Mouse (Mus musculus): ENCODE data around the gene Dnah12. TPM values are rescaled to one million over a fixed set of nuclear protein-coding genes. Genes with fewer than 3 reads are reported as not detected.
"Not testable (repeated sequence)": the region's sequence is repeated elsewhere in the genome, so short reads cannot be mapped to it uniquely, and the experiment has no call there.

The Dnah12 gene
- polyA plus RNA-seq, 1 experiment from 2014 or later = 0.08 TPM

GRCm38 (mm10) chr14:26907401-26907800, 214.3 kb downstream of the Dnah12 start:
- Histone ChIP-seq H3K4me1 (replicated peaks) (no peaks in the 10 kb centered on the region), H3K27me3 (replicated peaks) (no peaks in the 10 kb centered on the region), H3K4me2 (replicated peaks) (no peak overlapping the region), H3K4me3 (replicated peaks) (no peak overlapping the region), H3K9me3 (no peaks in the 10 kb centered on the region), H3K9ac (no peak overlapping the region), H3K36me3 (no peaks in the 10 kb centered on the region), H3K27ac (no peak overlapping the region)
- 80% methylated on average over 4 of the region's 4 CpGs for WGBS
- ATAC-seq = no peak

GRCm38 (mm10) chr14:26910461-26910860, 217.4 kb downstream of the Dnah12 start:
- 54% methylated on average over 9 of the region's 9 CpGs for WGBS
- not testable (repeated sequence) for H3K9me3 ChIP-seq; H3K4me2 ChIP-seq (replicated peaks); H3K4me1 ChIP-seq (replicated peaks); H3K9ac ChIP-seq; ATAC-seq; H3K27me3 ChIP-seq (replicated peaks); H3K36me3 ChIP-seq; H3K4me3 ChIP-seq (replicated peaks); H3K27ac ChIP-seq

- no peaks in the 10 kb centered on the region for H3K4me1 ChIP-seq (replicated peaks)
- H3K4me3 ChIP-seq (replicated peaks) = no peak overlapping the region
- no peaks in the 10 kb centered on the region for H3K36me3 ChIP-seq
- no peaks in the 10 kb centered on the region for H3K9me3 ChIP-seq
- no peak for ATAC-seq
- H3K27ac ChIP-seq = no peak overlapping the region
- 68% methylated on average over 6 of the region's 6 CpGs for WGBS
- no peaks in the 10 kb centered on the region for H3K27me3 ChIP-seq (replicated peaks)
- H3K4me2 ChIP-seq (replicated peaks) = no peak overlapping the region
- H3K9ac ChIP-seq = no peak overlapping the region
Observed at GRCm38 (mm10) chr14:26911201-26911600, 218.1 kb downstream of the Dnah12 start.

GRCm38 (mm10) chr14:26911826-26912225, 218.8 kb downstream of the Dnah12 start:
- no peak overlapping the region for H3K4me3 ChIP-seq (replicated peaks)
- 89% methylated on average over 13 of the region's 13 CpGs for WGBS
- no peaks in the 10 kb centered on the region for H3K36me3 ChIP-seq
- no peaks in the 10 kb centered on the region for H3K27me3 ChIP-seq (replicated peaks)
- H3K4me1 ChIP-seq (replicated peaks) = no peaks in the 10 kb centered on the region
- no peak overlapping the region for H3K9ac ChIP-seq
- H3K9me3 ChIP-seq = no peaks in the 10 kb centered on the region
- H3K4me2 ChIP-seq (replicated peaks) = no peak overlapping the region
- H3K27ac ChIP-seq = no peak overlapping the region
- no peak for ATAC-seq

- Histone ChIP-seq H3K27me3 (replicated peaks) (no peaks in the 10 kb centered on the region), H3K4me1 (replicated peaks) (no peaks in the 10 kb centered on the region), H3K9me3 (no peaks in the 10 kb centered on the region), H3K27ac (no peak overlapping the region), H3K36me3 (peaks cover 3% of the 10 kb centered on the region; the same call in 1 of the 2 replicates), H3K4me2 (replicated peaks) (no peak overlapping the region), H3K9ac (no peak overlapping the region), H3K4me3 (replicated peaks) (no peak overlapping the region)
- WGBS = 81% methylated on average over 9 of the region's 9 CpGs
- ATAC-seq = no peak
Observed at GRCm38 (mm10) chr14:26913681-26914268, 220.7 kb downstream of the Dnah12 start.

GRCm38 (mm10) chr14:26919310-26919709, 226.2 kb downstream of the Dnah12 start:
- WGBS = 94% methylated on average over 3 of the region's 3 CpGs

GRCm38 (mm10) chr14:26923702-26924421, 230.8 kb downstream of the Dnah12 start:
- Histone ChIP-seq H3K4me3 (replicated peaks) (no peak overlapping the region), H3K27ac (no peak overlapping the region), H3K4me2 (replicated peaks) (no peak overlapping the region), H3K4me1 (replicated peaks) (no peaks in the 10 kb centered on the region), H3K9me3 (no peaks in the 10 kb centered on the region), H3K9ac (no peak overlapping the region), H3K27me3 (replicated peaks) (no peaks in the 10 kb centered on the region), H3K36me3 (peaks cover 5% of the 10 kb centered on the region; the same call in 1 of the 2 replicates)
- no peak for ATAC-seq
- WGBS = 89% methylated on average over 5 of the region's 5 CpGs

More at GRCm38 (mm10) chr14:26919310-26919709, 226.2 kb downstream of the Dnah12 start:
- Histone ChIP-seq H3K4me2 (replicated peaks) (no peak overlapping the region), H3K27ac (no peak overlapping the region), H3K4me1 (replicated peaks) (no peaks in the 10 kb centered on the region), H3K9ac (no peak overlapping the region), H3K9me3 (no peaks in the 10 kb centered on the region), H3K27me3 (replicated peaks) (no peaks in the 10 kb centered on the region), H3K4me3 (replicated peaks) (no peak overlapping the region), H3K36me3 (peaks cover 3% of the 10 kb centered on the region; the same call in 1 of the 2 replicates)
- ATAC-seq = no peak

- peaks cover 3% of the 10 kb centered on the region; the same call in 1 of the 2 replicates for H3K36me3 ChIP-seq
- 95% methylated on average over 3 of the region's 3 CpGs for WGBS
- no peak overlapping the region for H3K4me2 ChIP-seq (replicated peaks)
- ATAC-seq = no peak
- no peak overlapping the region for H3K4me3 ChIP-seq (replicated peaks)
- H3K9me3 ChIP-seq = no peaks in the 10 kb centered on the region
- no peaks in the 10 kb centered on the region for H3K27me3 ChIP-seq (replicated peaks)
- no peak overlapping the region for H3K27ac ChIP-seq
- no peak overlapping the region for H3K9ac ChIP-seq
- no peaks in the 10 kb centered on the region for H3K4me1 ChIP-seq (replicated peaks)
Observed at GRCm38 (mm10) chr14:26934891-26935290, 241.8 kb downstream of the Dnah12 start.

- no peaks in the 10 kb centered on the region for H3K9me3 ChIP-seq
- no peaks in the 10 kb centered on the region for H3K27me3 ChIP-seq (replicated peaks)
- H3K9ac ChIP-seq = no peak overlapping the region
- no peak overlapping the region for H3K4me2 ChIP-seq (replicated peaks)
- H3K4me3 ChIP-seq (replicated peaks) = no peak overlapping the region
- no peaks in the 10 kb centered on the region for H3K4me1 ChIP-seq (replicated peaks)
- 87% methylated on average over 4 of the region's 4 CpGs for WGBS
- no peak for ATAC-seq
- no peak overlapping the region for H3K27ac ChIP-seq
- peaks cover 3% of the 10 kb centered on the region; the same call in 1 of the 2 replicates for H3K36me3 ChIP-seq
Observed at GRCm38 (mm10) chr14:26935558-26935957, 242.5 kb downstream of the Dnah12 start.

Other genes starting within 250 kb of the Dnah12 start
- gene Slmap, start 158.3 kb upstream of the Dnah12 start, polyA plus RNA-seq (2015; fragmentation: Nextera tagmentation; extraction: Ambion mirVana) = 42.2 and 48.8 TPM in 2 replicates
- 29.0 and 32.0 TPM in 2 replicates for gene Dennd6a, start 119.4 kb upstream of the Dnah12 start, polyA plus RNA-seq (2015; fragmentation: Nextera tagmentation; extraction: Ambion mirVana)
- gene Arf4, start 55.2 kb upstream of the Dnah12 start, polyA plus RNA-seq (2015; fragmentation: Nextera tagmentation; extraction: Ambion mirVana) = 592 and 625 TPM in 2 replicates
- 10.1 and 10.2 TPM in 2 replicates for gene Pde12, start 23.4 kb upstream of the Dnah12 start, polyA plus RNA-seq (2015; fragmentation: Nextera tagmentation; extraction: Ambion mirVana)
- 0.20 TPM in 1 of 2 replicates, not detected in the other for gene Asb14, start 201.3 kb downstream of the Dnah12 start, polyA plus RNA-seq (2015; fragmentation: Nextera tagmentation; extraction: Ambion mirVana)